Mouse (Mus musculus): ENCODE measurements around the gene Aqp2. TPM values are rescaled to one million over a fixed set of nuclear protein-coding genes. Genes with fewer than 3 reads are reported as not detected.
A peak's percentile ranks its signal among the peaks of the same experiment; 100 is the strongest.

The Aqp2 gene
- total and polyA plus RNA-seq, 3 experiments: not detected

DNA sequence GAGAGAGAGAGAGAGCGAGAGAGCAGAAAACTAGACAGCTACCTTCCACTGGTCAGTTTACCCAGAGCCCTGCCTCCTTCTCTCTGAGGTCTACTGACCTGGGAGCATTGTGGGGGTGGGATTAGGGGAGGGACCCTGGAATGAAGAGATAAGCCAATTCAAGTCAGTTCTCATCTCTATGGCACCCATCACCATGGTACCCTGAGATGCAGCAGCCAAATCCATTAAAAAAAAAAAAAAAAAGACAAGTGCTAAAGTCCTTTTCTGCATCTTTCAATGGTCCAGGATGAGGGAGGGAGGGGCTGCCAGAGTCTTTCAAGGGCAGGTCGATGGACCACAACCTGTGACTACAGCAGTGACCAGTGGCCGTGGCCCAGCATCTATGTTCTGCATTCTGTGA lies 26.7 kb downstream of the Aqp2 start (continued):
- no peak for TF ChIP-seq TCF12 (IDR thresholded peaks at IDR 0.05; ENCODE audit: low read depth, low read length)
- no peak for TF ChIP-seq CTCF (conservative IDR thresholded peaks at IDR 0.05 in 1 of 2, IDR thresholded peaks at IDR 0.05 in 1 of 2; ENCODE audit: low read depth in 2 of 2, low read length in 2 of 2)

DNA sequence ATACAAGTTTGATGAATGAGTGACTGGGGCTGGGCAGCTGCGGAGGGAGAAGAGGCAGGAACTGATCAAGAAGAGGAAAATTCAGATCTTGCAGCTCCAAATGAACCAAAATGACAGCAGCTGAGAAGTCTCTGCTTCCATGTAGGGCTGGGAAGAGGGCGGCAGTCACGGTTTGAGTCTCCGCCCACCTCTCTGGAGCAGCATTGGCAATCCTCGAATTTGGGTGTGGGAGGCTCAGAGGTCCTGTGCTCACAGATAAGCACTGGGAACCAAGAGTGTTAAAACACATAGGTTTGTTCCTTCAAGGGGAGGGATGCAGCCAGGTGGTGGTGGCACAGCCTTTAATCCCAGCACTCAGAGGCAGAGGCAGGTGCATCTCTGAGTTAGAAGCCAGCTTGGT lies 27.7 kb downstream of the Aqp2 start:
- dilution Hi-C loops (cut with MboI; ENCODE audit: extremely low pct_ligation_motif_present, extremely low pct_unique_long_range_greater_than_20kb, low sequenced_read_pairs): no loop called here
- in situ Hi-C loops (cut with MboI; ENCODE audit: low pct_ligation_motif_present, low pct_unique_long_range_greater_than_20kb, low sequenced_read_pairs): loop anchor here (10.0 kb wide), 1 partner anchor 288 kb away; no protein-coding TSS in a partner anchor

DNA sequence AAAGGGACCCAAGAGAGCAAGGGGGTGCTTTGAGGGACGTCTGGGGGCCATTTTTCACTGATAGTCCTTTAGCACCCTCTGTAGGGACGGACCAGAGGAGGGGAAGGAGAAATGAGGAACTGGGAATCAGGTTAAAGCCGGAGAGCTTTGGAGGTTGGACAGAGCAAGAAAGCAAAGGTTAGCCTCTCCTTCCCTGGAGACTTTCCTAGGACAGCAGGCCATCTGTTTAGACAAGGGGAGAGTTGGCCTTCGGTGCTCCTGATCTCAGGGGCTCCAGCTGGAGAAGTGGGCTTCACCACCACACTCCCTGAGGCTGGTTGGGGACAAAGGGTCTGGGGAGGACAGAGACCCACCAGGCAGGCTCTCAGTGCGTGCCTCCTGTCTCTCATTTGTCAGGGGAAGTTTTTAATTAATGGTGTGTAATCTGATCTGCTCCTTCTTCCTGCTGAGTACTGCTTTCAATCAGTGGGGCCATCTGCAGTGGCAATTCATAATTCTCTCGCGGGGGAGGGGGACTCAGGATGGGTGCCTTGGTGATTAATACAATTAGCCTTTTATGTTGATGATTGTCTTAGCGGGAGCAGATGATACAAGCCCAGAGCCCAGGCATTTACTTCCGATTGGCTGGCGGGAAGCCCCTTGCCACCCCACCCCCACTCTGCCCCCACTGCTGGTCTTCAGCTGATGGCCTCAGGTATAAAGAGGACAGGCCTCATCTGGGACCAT lies 28.7 kb downstream of the Aqp2 start:
- Histone ChIP-seq H3K4me1 (ENCODE audit: control insufficient read depth in 1 of 2, insufficient read depth in 2 of 2) (peaks cover 0 to 7% of the 10 kb centered on the region in 2 experiments; a peak in 2 of 4 replicates), H3K27ac (ENCODE audit: insufficient read depth, low read depth) (no peak overlapping the region), H3K27me3 (replicated peaks) (peaks cover 91% of the 10 kb centered on the region), H3K79me2 (replicated peaks; ENCODE audit: control insufficient read depth, extremely low read depth, insufficient read depth, poor library complexity, severe bottlenecking) (no peaks in the 10 kb centered on the region), H3K36me3 (replicated peaks in 1 of 2; ENCODE audit: control insufficient read depth in 1 of 2, insufficient read depth in 1 of 2, low read length in 1 of 2) (no peaks in the 10 kb centered on the region), H3K4me3 (replicated peaks in 1 of 3; ENCODE audit: low read depth in 2 of 3, low read length in 2 of 3, poor library complexity in 1 of 3) (no peak overlapping the region), H3K9ac (ENCODE audit: insufficient read depth, low read depth) (no peak overlapping the region), H3K4me2 (ENCODE audit: insufficient read depth, low read depth, poor library complexity, severe bottlenecking) (no peak overlapping the region), H3K9me3 (replicated peaks; ENCODE audit: low read length) (peaks cover 6% of the 10 kb centered on the region)
- dilution Hi-C loops (cut with MboI; ENCODE audit: extremely low pct_ligation_motif_present, extremely low pct_unique_long_range_greater_than_20kb, low sequenced_read_pairs) (no loop called here), in situ Hi-C loops (cut with MboI; ENCODE audit: low pct_ligation_motif_present, low pct_unique_long_range_greater_than_20kb, low sequenced_read_pairs) (loop anchor here (10.0 kb wide), 1 partner anchor 287 kb away; no protein-coding TSS in a partner anchor)
- no peak for DNase-seq (ENCODE audit: extremely low read depth)
- TF ChIP-seq ZC3H11A (IDR thresholded peaks at IDR 0.05; ENCODE audit: low read depth, low read length) (no peak), IRF4 (IDR thresholded peaks at IDR 0.05; ENCODE audit: low read depth, low read length) (0 out of 2 replicates have a peak, but pooled peaks have one; percentile 32), NELFE (IDR thresholded peaks at IDR 0.05; ENCODE audit: low read depth, low read length) (no peak)

More for the DNA sequence above, 27.7 kb downstream of the Aqp2 start:
- no peak overlapping the region for H3K27ac ChIP-seq (ENCODE audit: insufficient read depth, low read depth)
- H3K4me1 ChIP-seq (ENCODE audit: control insufficient read depth in 1 of 2, insufficient read depth in 2 of 2): peaks cover 0 to 7% of the 10 kb centered on the region in 2 experiments; a peak in 2 of 4 replicates
- no peaks in the 10 kb centered on the region for H3K36me3 ChIP-seq (replicated peaks in 1 of 2; ENCODE audit: control insufficient read depth in 1 of 2, insufficient read depth in 1 of 2, low read length in 1 of 2)
- no peak overlapping the region for H3K4me3 ChIP-seq (replicated peaks in 1 of 3; ENCODE audit: low read depth in 2 of 3, low read length in 2 of 3, poor library complexity in 1 of 3)
- TF ChIP-seq NELFE (IDR thresholded peaks at IDR 0.05; ENCODE audit: low read depth, low read length): no peak
- TF ChIP-seq ETS1 (conservative IDR thresholded peaks at IDR 0.05; ENCODE audit: low read depth, low read length): no peak
- no peak for TF ChIP-seq MXI1 (IDR thresholded peaks at IDR 0.05; ENCODE audit: low read depth, low read length)
- no peak for TF ChIP-seq CHD1 (IDR thresholded peaks at IDR 0.05; ENCODE audit: low read depth, low read length)
- TF ChIP-seq NRF1 (IDR thresholded peaks at IDR 0.05; ENCODE audit: low read depth, low read length): no peak
- no peak for TF ChIP-seq SMC3 (IDR thresholded peaks at IDR 0.05; ENCODE audit: low read depth, low read length)
- no peak for TF ChIP-seq ZKSCAN1 (IDR thresholded peaks at IDR 0.05; ENCODE audit: borderline replicate concordance, low read depth, low read length)
- TF ChIP-seq MEF2A (IDR thresholded peaks at IDR 0.05; ENCODE audit: borderline replicate concordance, low read depth, low read length): no peak
- TF ChIP-seq POLR2A (IDR thresholded peaks at IDR 0.05; ENCODE audit: low read depth, low read length): no peak
- no peak for TF ChIP-seq BHLHE40 (IDR thresholded peaks at IDR 0.05; ENCODE audit: low read depth, low read length)
- no peak for TF ChIP-seq E2F4 (IDR thresholded peaks at IDR 0.05; ENCODE audit: insufficient replicate concordance, low read depth, low read length)
- no peak for TF ChIP-seq ZMIZ1 (IDR thresholded peaks at IDR 0.05; ENCODE audit: low read depth, low read length)
- TF ChIP-seq HCFC1 (IDR thresholded peaks at IDR 0.05; ENCODE audit: low read depth, low read length): no peak
- no peaks in the 10 kb centered on the region for H3K79me2 ChIP-seq (replicated peaks; ENCODE audit: control insufficient read depth, extremely low read depth, insufficient read depth, poor library complexity, severe bottlenecking)
- no peak for DNase-seq (ENCODE audit: extremely low read depth)
- no peak overlapping the region for H3K9ac ChIP-seq (ENCODE audit: insufficient read depth, low read depth)
- no peaks in the 10 kb centered on the region for H3K9me3 ChIP-seq (replicated peaks; ENCODE audit: low read length)
- H3K27me3 ChIP-seq (replicated peaks): peaks cover 89% of the 10 kb centered on the region
- no peak overlapping the region for H3K4me2 ChIP-seq (ENCODE audit: insufficient read depth, low read depth, poor library complexity, severe bottlenecking)
